Mouse (Mus musculus) Patski (cell line): ENCODE measurements around the gene Lefty2. TPM values are rescaled to one million over a fixed set of nuclear protein-coding genes. Genes with fewer than 3 reads are reported as not detected.
A peak's percentile ranks its signal among the peaks of the same experiment; 100 is the strongest.

ENCODE experiments used
- ATAC-seq: fragments of 100-300 bp; one replicate; pipeline ENCODE4 v1.8.0; 2021
- CTCF ChIA-PET: fragments of 350-600 bp; sonication (Branson Sonifier 250); formaldehyde crosslinking; loops from one replicate; lab custom pipeline; 2022; ENCODE audit warnings: inconsistent platforms; lab: Charles Lee
- POLR2A ChIA-PET: fragments of 350-600 bp; sonication (Branson Sonifier 250); formaldehyde crosslinking; loops from one replicate; lab custom pipeline; 2022; ENCODE audit warnings: antibody characterized with exemption, inconsistent platforms; lab: Charles Lee
- DNase-seq: peaks from one replicate; pipeline ENCODE4 v3.0.0-alpha.2; 2011; ENCODE audit warnings: low read depth, low spot score
- H3K27me3 ChIP-seq: fragments of 371-371 bp; one replicate; pipeline ENCODE4 v1.5.1; 2021
- CTCF ChIP-seq: fragments of 100-300 bp; IDR thresholded peaks from one replicate; pipeline ENCODE4 v1.5.1; 2021
- in situ Hi-C: fragments of 300-500 bp; cut with MboI; formaldehyde crosslinking; loops from 3 replicates; pipeline ENCODE4 v1.11.1; 2018; ENCODE audit warnings: low pct_unique_long_range_greater_than_20kb, mixed read lengths
- polyA plus RNA-seq: library from polyadenylated mRNA; unstranded; gene quantifications from one replicate; pipeline ENCODE4 v1.2.3, GENCODE M21; 2021

Lefty2 gene
- polyA plus RNA-seq, 1 experiment from 2014 or later, result 0.04 TPM

GRCm38 (mm10) chr1:180911653-180912287 lies 18.9 kb downstream of the Lefty2 start:
- H3K27me3 ChIP-seq, result no peaks in the 10 kb centered on the region
- ChIA-PET POLR2A (interaction anchor here (0.9 kb wide), 1 partner anchor 30 kb away, joined by 3 read pairs; no protein-coding TSS in a partner anchor), CTCF (interaction anchor here (1.2 to 3.0 kb wide), 6 partner anchors 11 to 62 kb away, joined by 3 to 12 read pairs (median 6); partner anchors contain the start of gene Tmem63a)
- ATAC-seq (no peak), DNase-seq (no peak)
- in situ Hi-C loops, result no loop called here
- no peak for TF ChIP-seq CTCF

- no peaks in the 10 kb centered on the region for H3K27me3 ChIP-seq
- ChIA-PET POLR2A (no interaction called here), CTCF (no interaction called here)
- DNase-seq, result no peak
- in situ Hi-C loops, result no loop called here
- no peak for ATAC-seq
- TF ChIP-seq CTCF, result no peak
Measured at GRCm38 (mm10) chr1:180912792-180913191, 19.9 kb downstream of the Lefty2 start.

- POLR2A ChIA-PET, result interaction anchor here (1.6 kb wide), 1 partner anchor 12 kb away, joined by 3 read pairs; no protein-coding TSS in a partner anchor
- peak; percentile 72 for ATAC-seq
- CTCF ChIA-PET, result interaction anchor here (0.7 to 1.6 kb wide), 3 partner anchors 24 to 61 kb away, joined by 3 to 6 read pairs (median 3); partner anchors contain the start of gene Tmem63a
- TF ChIP-seq CTCF, result no peak
- no peaks in the 10 kb centered on the region for H3K27me3 ChIP-seq
- in situ Hi-C loops, result no loop called here
- peak; percentile 80 for DNase-seq
Measured at GRCm38 (mm10) chr1:180913797-180914196, 20.9 kb downstream of the Lefty2 start.

- in situ Hi-C loops, result no loop called here
- H3K27me3 ChIP-seq, result no peaks in the 10 kb centered on the region
- DNase-seq (no peak), ATAC-seq (no peak)
- TF ChIP-seq CTCF, result no peak
- ChIA-PET CTCF (no interaction called here), POLR2A (no interaction called here)
Measured at GRCm38 (mm10) chr1:180916425-180916824, 23.5 kb downstream of the Lefty2 start.

GRCm38 (mm10) chr1:180917053-180917452 lies 24.1 kb downstream of the Lefty2 start:
- POLR2A ChIA-PET, result no interaction called here
- H3K27me3 ChIP-seq, result no peaks in the 10 kb centered on the region
- no peak for DNase-seq
- in situ Hi-C loops, result no loop called here
- CTCF ChIA-PET, result no interaction called here
- no peak for TF ChIP-seq CTCF
- ATAC-seq, result no peak

- no peaks in the 10 kb centered on the region for H3K27me3 ChIP-seq
- DNase-seq, result no peak
- ChIA-PET CTCF (no interaction called here), POLR2A (no interaction called here)
- ATAC-seq, result no peak
- TF ChIP-seq CTCF, result no peak
- in situ Hi-C loops, result no loop called here
Measured at GRCm38 (mm10) chr1:180919686-180920085, 26.8 kb downstream of the Lefty2 start.

GRCm38 (mm10) chr1:180922273-180923048 lies 29.6 kb downstream of the Lefty2 start:
- ATAC-seq (no peak), DNase-seq (no peak)
- CTCF ChIA-PET, result interaction anchor here (1.1 to 1.5 kb wide), 4 partner anchors 11 to 18 kb away, joined by 3 to 4 read pairs (median 3); partner anchors contain the start of genes Lefty1 and Pycr2
- H3K27me3 ChIP-seq, result no peaks in the 10 kb centered on the region
- in situ Hi-C loops, result no loop called here
- no peak for TF ChIP-seq CTCF
- POLR2A ChIA-PET, result no interaction called here

- no peak for DNase-seq
- TF ChIP-seq CTCF, result no peak
- ATAC-seq, result no peak
- no peaks in the 10 kb centered on the region for H3K27me3 ChIP-seq
- ChIA-PET CTCF (no interaction called here), POLR2A (no interaction called here)
- in situ Hi-C loops, result no loop called here
Measured at GRCm38 (mm10) chr1:180924737-180925136, 31.8 kb downstream of the Lefty2 start.

GRCm38 (mm10) chr1:180926286-180926685 lies 33.4 kb downstream of the Lefty2 start:
- ATAC-seq (no peak), DNase-seq (no peak)
- no peaks in the 10 kb centered on the region for H3K27me3 ChIP-seq
- in situ Hi-C loops, result no loop called here
- ChIA-PET CTCF (no interaction called here), POLR2A (no interaction called here)
- no peak for TF ChIP-seq CTCF

- TF ChIP-seq CTCF, result no peak
- no peak for ATAC-seq
- ChIA-PET POLR2A (no interaction called here), CTCF (no interaction called here)
- no peak for DNase-seq
- in situ Hi-C loops, result no loop called here
- no peaks in the 10 kb centered on the region for H3K27me3 ChIP-seq
Measured at GRCm38 (mm10) chr1:180929599-180929998, 36.7 kb downstream of the Lefty2 start.

- no peak for DNase-seq
- no peak for ATAC-seq
- H3K27me3 ChIP-seq, result no peaks in the 10 kb centered on the region
- ChIA-PET POLR2A (no interaction called here), CTCF (interaction anchor here (1.2 to 1.8 kb wide), 2 partner anchors 20 to 27 kb away, joined by 3 to 4 read pairs; partner anchors contain the start of gene Pycr2)
- in situ Hi-C loops, result no loop called here
- TF ChIP-seq CTCF, result no peak
Measured at GRCm38 (mm10) chr1:180931106-180931505, 38.2 kb downstream of the Lefty2 start.
